Mouse (Mus musculus): ENCODE data around the gene Gm5565. TPM values are rescaled to one million over a fixed set of nuclear protein-coding genes. Genes with fewer than 3 reads are reported as not detected.
"Not testable (repeated sequence)": the region's sequence is repeated elsewhere in the genome, so short reads cannot be mapped to it uniquely, and the experiment has no call there.

The Gm5565 gene
- polyA plus RNA-seq, 1 experiment from 2014 or later = not detected

DNA sequence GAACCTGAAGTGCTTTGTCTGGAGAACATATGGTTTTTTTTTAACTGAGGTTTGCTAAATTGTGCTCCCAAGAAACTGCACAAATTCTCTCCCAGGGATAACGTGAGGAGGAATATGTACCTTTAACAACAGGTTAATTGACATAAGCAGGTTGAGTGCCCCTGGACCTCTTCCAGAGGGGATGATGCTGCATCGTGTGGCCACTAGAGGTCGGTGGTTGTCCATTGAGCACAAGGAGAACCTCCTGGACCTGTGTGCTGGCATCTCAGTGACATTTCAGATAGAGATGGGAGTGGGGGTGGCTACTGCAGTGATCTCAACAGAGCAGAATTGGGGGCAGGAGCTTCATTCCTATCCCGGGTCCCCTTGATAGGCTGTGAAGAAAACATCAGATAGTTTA is 12.4 kb upstream of the Gm5565 start:
- not testable (repeated sequence) for H3K4me2 ChIP-seq (replicated peaks); ATAC-seq (ENCODE audit: low FRiP score, low read depth); H3K4me1 ChIP-seq; H3K9ac ChIP-seq; H3K27ac ChIP-seq; H3K36me3 ChIP-seq; H3K9me3 ChIP-seq; H3K4me3 ChIP-seq; H3K27me3 ChIP-seq (replicated peaks)
- WGBS = 70% methylated on average over 4 of the region's 4 CpGs

DNA sequence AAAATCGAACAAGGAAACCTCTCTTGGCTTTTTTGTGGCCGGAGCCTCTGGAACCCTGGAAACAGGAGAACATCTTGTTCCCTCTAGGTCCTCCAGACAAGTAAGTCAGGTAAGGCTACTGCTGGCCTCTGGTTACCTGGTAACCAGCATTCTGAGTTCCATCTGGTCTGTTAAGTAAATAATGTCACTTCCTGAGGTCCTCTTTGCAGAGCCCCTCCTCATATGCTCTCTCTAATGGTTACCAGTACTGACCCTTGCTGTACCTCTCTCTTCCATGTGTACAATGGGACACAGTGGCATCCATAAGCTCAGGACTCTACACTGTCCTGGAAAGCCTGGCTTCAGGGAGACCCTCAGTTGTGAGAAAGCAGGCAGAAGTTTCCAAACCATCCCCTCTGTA is 10.3 kb upstream of the Gm5565 start, which contains the start of gene Gm6309:
Gene Gm6309, minus strand, starts transcription at position 101 of the 400 bp plus-strand sequence.
- not testable (repeated sequence) for H3K27me3 ChIP-seq (replicated peaks); H3K36me3 ChIP-seq; H3K4me1 ChIP-seq; H3K9me3 ChIP-seq; ATAC-seq (ENCODE audit: low FRiP score, low read depth); H3K4me3 ChIP-seq; H3K4me2 ChIP-seq (replicated peaks); H3K27ac ChIP-seq; H3K9ac ChIP-seq
- WGBS = 85% methylated on average over 2 of the region's 2 CpGs

DNA sequence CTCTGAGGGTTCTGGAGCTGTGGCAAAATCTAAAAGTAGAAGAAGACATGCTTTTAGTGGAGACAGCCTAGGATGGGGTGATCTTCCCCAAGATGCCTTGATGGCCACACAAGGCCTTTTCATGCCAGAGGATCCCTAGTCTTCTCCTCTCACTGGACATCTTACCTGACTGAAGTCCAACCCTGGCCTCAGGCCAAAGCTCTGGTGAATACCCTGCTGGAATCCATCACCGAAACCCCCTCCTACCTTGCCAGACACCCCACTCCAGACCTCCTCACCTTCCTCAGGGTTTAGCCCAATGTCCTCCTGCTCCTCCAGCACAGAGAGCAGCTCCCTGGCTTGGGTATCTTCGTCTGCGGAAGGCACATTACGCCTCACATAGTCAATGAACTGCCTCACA is 2.0 kb downstream of the Gm5565 start:
- H3K27ac ChIP-seq; H3K9ac ChIP-seq; H3K36me3 ChIP-seq; H3K4me1 ChIP-seq; H3K4me3 ChIP-seq; H3K27me3 ChIP-seq (replicated peaks); H3K4me2 ChIP-seq (replicated peaks); ATAC-seq (ENCODE audit: low FRiP score, low read depth); H3K9me3 ChIP-seq: not testable (repeated sequence)
- WGBS = 90% methylated on average over 4 of the region's 4 CpGs

DNA sequence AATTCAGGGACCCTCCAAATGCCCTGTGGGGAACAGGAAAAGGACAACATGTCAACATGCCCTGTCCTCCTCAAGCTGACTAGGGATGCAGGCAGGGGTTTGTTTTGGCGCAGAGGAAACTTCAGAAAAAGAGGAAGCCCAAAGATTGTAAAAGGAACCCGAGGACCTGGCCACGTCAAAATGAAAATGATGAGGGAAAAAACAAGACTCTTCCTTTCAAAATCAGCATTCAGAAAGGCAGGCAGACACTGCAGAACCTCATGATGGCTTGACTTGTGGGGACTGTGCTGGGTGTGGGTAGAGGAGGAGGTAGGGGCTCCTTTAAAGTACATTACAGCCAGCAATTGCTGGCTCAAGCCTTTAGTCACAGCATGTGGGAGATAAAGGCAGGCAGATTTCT is 9.9 kb downstream of the Gm5565 start:
- no peak for ATAC-seq (ENCODE audit: low FRiP score, low read depth)
- Histone ChIP-seq H3K36me3 (no peaks in the 10 kb centered on the region), H3K4me2 (replicated peaks) (no peak overlapping the region), H3K4me1 (no peaks in the 10 kb centered on the region), H3K4me3 (no peak overlapping the region), H3K27me3 (replicated peaks) (no peaks in the 10 kb centered on the region), H3K9me3 (peaks cover 19% of the 10 kb centered on the region), H3K27ac (no peak overlapping the region), H3K9ac (no peak overlapping the region)
- 81% methylated on average over 3 of the region's 3 CpGs for WGBS

DNA sequence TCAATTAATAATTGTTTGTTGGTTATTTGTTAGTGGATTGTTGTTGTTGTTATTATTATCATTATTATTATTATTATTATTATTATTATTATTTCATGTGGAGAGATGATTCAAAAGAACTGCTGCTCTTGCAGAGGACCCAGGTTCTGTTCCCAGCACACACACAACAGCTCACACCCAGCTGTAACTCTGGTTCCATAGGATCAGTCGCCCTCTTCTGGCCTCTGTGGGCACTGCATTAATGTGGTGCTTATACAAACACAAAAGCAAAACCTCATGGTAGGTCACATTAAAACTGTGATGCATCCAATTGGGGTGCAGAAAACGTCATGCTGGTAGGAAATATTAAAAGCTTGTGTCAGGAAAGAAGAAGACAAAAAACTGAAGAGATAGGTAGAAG is 12.4 kb downstream of the Gm5565 start:
- no peak for ATAC-seq (ENCODE audit: low FRiP score, low read depth)
- Histone ChIP-seq H3K4me2 (replicated peaks) (no peak overlapping the region), H3K9me3 (peaks cover 18% of the 10 kb centered on the region), H3K9ac (no peak overlapping the region), H3K36me3 (no peaks in the 10 kb centered on the region), H3K4me3 (no peak overlapping the region), H3K27ac (no peak overlapping the region), H3K27me3 (replicated peaks) (no peaks in the 10 kb centered on the region), H3K4me1 (no peaks in the 10 kb centered on the region)
- WGBS = 43% methylated on average over 2 of the region's 2 CpGs

Other genes with a start within 250 kb of the Gm5565 start
- gene Cyp3a25, start 150.9 kb downstream of the Gm5565 start, polyA plus RNA-seq (2016; fragmentation: Nextera tagmentation; extraction: Ambion mirVana) = not detected in 2 replicates
- not detected in 2 replicates for gene Cyp3a59, start 81.3 kb downstream of the Gm5565 start, polyA plus RNA-seq (2016; fragmentation: Nextera tagmentation; extraction: Ambion mirVana)
- not detected in 2 replicates for gene Gm6309, start 10.2 kb upstream of the Gm5565 start, polyA plus RNA-seq (2016; fragmentation: Nextera tagmentation; extraction: Ambion mirVana)
- gene 1700001J03Rik, start 24.8 kb upstream of the Gm5565 start, polyA plus RNA-seq (2016; fragmentation: Nextera tagmentation; extraction: Ambion mirVana) = not detected in 2 replicates
- 26.5 and 26.6 TPM in 2 replicates for gene Rnf6, start 61.0 kb upstream of the Gm5565 start, polyA plus RNA-seq (2016; fragmentation: Nextera tagmentation; extraction: Ambion mirVana)
- gene Cdk8, start 70.7 kb upstream of the Gm5565 start, polyA plus RNA-seq (2016; fragmentation: Nextera tagmentation; extraction: Ambion mirVana) = 31.3 and 31.8 TPM in 2 replicates
- gene Wasf3, start 224.4 kb upstream of the Gm5565 start, polyA plus RNA-seq (2016; fragmentation: Nextera tagmentation; extraction: Ambion mirVana) = 10.9 and 12.0 TPM in 2 replicates